Mouse (Mus musculus) G1E (cell line): ENCODE measurements around the gene Fermt3.

Source experiments
- CTCF ChIP-seq: IDR thresholded peaks from 2 replicates; pipeline ENCODE4 v1.5.1; 2012; ENCODE audit warnings: low read depth, low read length, inconsistent platforms, mixed read lengths
- GATA1 ChIP-seq: IDR thresholded peaks from 2 replicates; pipeline ENCODE4 v1.6.1; 2012; ENCODE audit warnings: borderline replicate concordance, low read length, inconsistent platforms, mixed read lengths
- GATA2 ChIP-seq: IDR thresholded peaks from 2 replicates; pipeline ENCODE4 v1.6.1; 2012; ENCODE audit warnings: low read depth, low read length, inconsistent platforms, borderline replicate concordance
- TAL1 ChIP-seq: conservative IDR thresholded peaks from 2 replicates; pipeline ENCODE4 v1.6.1; 2012; ENCODE audit warnings: low read depth, low read length, inconsistent platforms, mixed read lengths

GRCm38 (mm10) chr19:6956461-6956860, 62.8 kb downstream of the Fermt3 start:
- TF ChIP-seq CTCF: no peak
- TF ChIP-seq TAL1: no peak
- no peak for TF ChIP-seq GATA1
- no peak for TF ChIP-seq GATA2
